Mouse (Mus musculus) stomach, postnatal 0 days (tissue): ENCODE results near the gene Psmd1. TPM values are rescaled to one million over a fixed set of nuclear protein-coding genes. Genes with fewer than 3 reads are reported as not detected.

Source experiments
- ATAC-seq: fragments of 200-750 bp; cut with Nextera tagmentation; 2 replicates; pipeline ENCODE4 v1.8.0; 2017; ENCODE audit not compliant: low FRiP score, low TSS enrichment
- DNase-seq: peaks from one replicate; pipeline ENCODE4 v3.0.0-alpha.2; 2016; ENCODE audit warnings: low spot score
- H3K27ac ChIP-seq: fragments of 300-500 bp; sonication (generic); replicated peaks from 2 replicates; pipeline ENCODE4 v1.5.1; 2014; ENCODE audit warnings: mild to moderate bottlenecking, control low read depth
- H3K27me3 ChIP-seq: fragments of 300-500 bp; sonication (generic); 2 replicates; pipeline ENCODE4 v1.6.1; 2014; ENCODE audit warnings: low read length; ENCODE audit not compliant: control insufficient read depth, insufficient read depth
- H3K36me3 ChIP-seq: fragments of 300-500 bp; sonication (generic); 2 replicates; pipeline ENCODE4 v1.6.1; 2014; ENCODE audit warnings: low read length, mixed read lengths; ENCODE audit not compliant: control insufficient read depth, insufficient read depth
- H3K4me1 ChIP-seq: fragments of 300-500 bp; sonication (generic); replicated peaks from 2 replicates; pipeline ENCODE4 v1.6.1; 2014; ENCODE audit warnings: antibody characterized with exemption; ENCODE audit not compliant: control insufficient read depth, insufficient read depth
- H3K4me2 ChIP-seq: fragments of 300-500 bp; sonication (generic); replicated peaks from 2 replicates; pipeline ENCODE4 v1.6.1; 2014; ENCODE audit warnings: low read depth, mild to moderate bottlenecking, control low read depth, moderate library complexity
- H3K4me3 ChIP-seq: fragments of 300-500 bp; sonication (generic); 2 replicates; pipeline ENCODE4 v1.5.1; 2014; ENCODE audit warnings: low read depth, low read length, control low read depth
- H3K9ac ChIP-seq: fragments of 300-500 bp; sonication (generic); 2 replicates; pipeline ENCODE4 v1.6.1; 2014; ENCODE audit warnings: mild to moderate bottlenecking, low read length, control low read depth, mixed read lengths
- H3K9me3 ChIP-seq: fragments of 300-500 bp; sonication (generic); 2 replicates; pipeline ENCODE4 v1.6.1; 2016; ENCODE audit warnings: low read length; ENCODE audit not compliant: control insufficient read depth
- CTCF ChIP-seq: IDR thresholded peaks from 2 replicates; pipeline ENCODE4 v1.5.1; 2016; ENCODE audit warnings: antibody characterized with exemption, low read depth, mild to moderate bottlenecking, moderate library complexity
- EP300 ChIP-seq: optimal IDR thresholded peaks from 2 replicates; pipeline ENCODE3; 2016; ENCODE audit warnings: antibody characterized with exemption
- WGBS: fragments of 180-500 bp; shearing (Covaris S2); extraction: QIAGEN DNeasy Blood & Tissue Kit; methylation state at CpG from one replicate; pipeline ENCODE4 v1.1.7; 2014; 5-methylcytosine and 5-hydroxymethylcytosine counted together
- polyA plus RNA-seq: library from polyadenylated mRNA; unstranded; fragments of >200 nt; fragmentation: Nextera tagmentation; extraction: Ambion mirVana; gene quantifications from 2 replicates; pipeline ENCODE4 v1.2.1, GENCODE M21; 2015

Psmd1 gene
- polyA plus RNA-seq, 1 experiment from 2014 or later, result 90.7 TPM

- no peak for ATAC-seq
- H3K4me1 ChIP-seq, result no peaks in the 10 kb centered on the region
- 100% methylated on average over 1 of the region's 1 CpGs for WGBS
These were observed 40.9 kb downstream of the Psmd1 start for GRCm38 (mm10) chr1:86105054-86105453.

GRCm38 (mm10) chr1:86111779-86112178 lies 47.6 kb downstream of the Psmd1 start, which contains the start of gene Htr2b:
Gene Htr2b (minus strand): TSS chr1:86111970.
- H3K9ac ChIP-seq, result no peak within 1 kb of the TSS
- TF ChIP-seq EP300 (no peak), CTCF (peak; percentile 38)
- 0 out of 2 replicates have a peak, but pooled peaks cover 3% of the 10 kb centered on the region for H3K36me3 ChIP-seq
- ATAC-seq, result no peak; the same call in 1 of the 2 replicates
- DNase-seq, result peak; percentile 24
- no peaks in the 10 kb centered on the region for H3K27me3 ChIP-seq
- H3K4me3 ChIP-seq, result no peak within 1 kb of the TSS
- H3K27ac ChIP-seq, result no peak within 1 kb of the TSS
- no peaks in the 10 kb centered on the region for H3K9me3 ChIP-seq
- H3K4me1 ChIP-seq, result no peaks in the 10 kb centered on the region
- 28% methylated on average over 6 of the region's 6 CpGs for WGBS
- no peak within 1 kb of the TSS for H3K4me2 ChIP-seq

More at GRCm38 (mm10) chr1:86105054-86105453, 40.9 kb downstream of the Psmd1 start:
- Histone ChIP-seq H3K9ac (no peak overlapping the region), H3K27ac (no peak overlapping the region), H3K36me3 (no peaks in the 10 kb centered on the region), H3K4me2 (no peak overlapping the region), H3K4me3 (no peak overlapping the region), H3K27me3 (no peaks in the 10 kb centered on the region), H3K9me3 (no peaks in the 10 kb centered on the region)
- no peak for TF ChIP-seq EP300
- TF ChIP-seq CTCF, result no peak
- DNase-seq, result no peak

GRCm38 (mm10) chr1:86114141-86114540 lies 50.0 kb downstream of the Psmd1 start:
- 63% methylated on average over 3 of the region's 3 CpGs for WGBS
- H3K36me3 ChIP-seq, result peaks cover 9% of the 10 kb centered on the region; the same call in 1 of the 2 replicates
- no peak overlapping the region for H3K27ac ChIP-seq
- no peak for TF ChIP-seq CTCF
- TF ChIP-seq EP300, result no peak
- H3K4me3 ChIP-seq, result no peak overlapping the region
- no peak overlapping the region for H3K9ac ChIP-seq
- ATAC-seq (no peak), DNase-seq (no peak)
- no peaks in the 10 kb centered on the region for H3K4me1 ChIP-seq
- no peaks in the 10 kb centered on the region for H3K9me3 ChIP-seq
- no peak overlapping the region for H3K4me2 ChIP-seq
- no peaks in the 10 kb centered on the region for H3K27me3 ChIP-seq

- no peak for ATAC-seq
- H3K27ac ChIP-seq, result no peak overlapping the region
- peaks cover 11% of the 10 kb centered on the region for H3K36me3 ChIP-seq
- WGBS, result 78% methylated on average over 4 of the region's 4 CpGs
- no peaks in the 10 kb centered on the region for H3K4me1 ChIP-seq
- H3K9ac ChIP-seq, result no peak overlapping the region
- H3K4me2 ChIP-seq, result no peak overlapping the region
- no peak for DNase-seq
- no peak overlapping the region for H3K4me3 ChIP-seq
- no peaks in the 10 kb centered on the region for H3K9me3 ChIP-seq
- H3K27me3 ChIP-seq, result no peaks in the 10 kb centered on the region
- TF ChIP-seq EP300 (no peak), CTCF (no peak)
These were observed 55.4 kb downstream of the Psmd1 start for GRCm38 (mm10) chr1:86119549-86119948.

GRCm38 (mm10) chr1:86126036-86126435 lies 61.8 kb downstream of the Psmd1 start:
- Histone ChIP-seq H3K4me2 (no peak overlapping the region), H3K27me3 (no peaks in the 10 kb centered on the region), H3K9ac (no peak overlapping the region), H3K4me1 (no peaks in the 10 kb centered on the region), H3K27ac (no peak overlapping the region), H3K36me3 (peaks cover 12% of the 10 kb centered on the region), H3K9me3 (no peaks in the 10 kb centered on the region), H3K4me3 (no peak overlapping the region)
- 96% methylated on average over 2 of the region's 2 CpGs for WGBS
- DNase-seq (no peak), ATAC-seq (0 out of 2 replicates have a peak, but pooled peaks have one; percentile 68)
- TF ChIP-seq CTCF (no peak), EP300 (no peak)

GRCm38 (mm10) chr1:86133337-86133736 lies 69.2 kb downstream of the Psmd1 start, which contains the start of gene Gm21972:
Gene Gm21972 (plus strand): TSS chr1:86133637.
- Histone ChIP-seq H3K4me2 (no peak within 1 kb of the TSS), H3K4me1 (no peaks in the 10 kb centered on the region), H3K9me3 (no peaks in the 10 kb centered on the region), H3K4me3 (no peak within 1 kb of the TSS), H3K27me3 (no peaks in the 10 kb centered on the region), H3K9ac (no peak within 1 kb of the TSS), H3K36me3 (peaks cover 27% of the 10 kb centered on the region), H3K27ac (no peak within 1 kb of the TSS)
- TF ChIP-seq EP300, result no peak
- TF ChIP-seq CTCF, result no peak
- 95% methylated on average over 4 of the region's 4 CpGs for WGBS
- DNase-seq, result no peak
- no peak for ATAC-seq
